Mouse (Mus musculus) heart, adult 2 months (tissue): Measurements from ENCODE around the gene Recql.

Experiments
- CTCF ChIP-seq: fragments of 200-600 bp; IDR thresholded peaks from 2 replicates; pipeline ENCODE4 v1.8.1; 2022; ENCODE audit warnings: antibody characterized with exemption, mild to moderate bottlenecking, moderate library complexity
- EP300 ChIP-seq: fragments of 200-500 bp; IDR thresholded peaks from 2 replicates; pipeline ENCODE4 v1.6.1; 2011; ENCODE audit warnings: low read depth, low read length, control low read depth; ENCODE audit not compliant: insufficient read depth

DNA sequence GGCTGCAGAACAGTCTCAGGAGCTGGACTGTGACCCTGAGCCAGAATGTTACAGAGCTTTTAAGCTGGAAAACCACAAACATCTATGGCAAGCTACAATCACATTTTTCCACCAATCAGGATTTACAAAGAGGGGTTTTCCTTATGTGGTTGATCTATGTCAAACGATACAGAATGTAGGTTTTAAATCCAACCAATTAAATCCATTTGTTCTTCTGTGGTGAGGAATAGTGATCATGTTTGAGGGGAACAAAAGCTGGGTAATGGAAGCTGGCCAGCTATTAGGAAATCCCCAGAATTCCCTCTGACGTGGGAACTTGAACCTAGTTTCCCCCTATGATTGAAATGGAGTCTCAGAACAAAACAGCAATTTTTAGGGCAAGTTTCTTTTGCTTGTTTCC is 47.9 kb downstream of the Recql start:
- TF ChIP-seq EP300 (no peak), CTCF (no peak)
